Mouse (Mus musculus) stomach, postnatal 0 days (tissue): ENCODE data around the gene Plin5. TPM values are rescaled to one million over a fixed set of nuclear protein-coding genes. Genes with fewer than 3 reads are reported as not detected.
A peak's percentile ranks its signal among the peaks of the same experiment; 100 is the strongest.
"Not testable (repeated sequence)": the region's sequence is repeated elsewhere in the genome, so short reads cannot be mapped to it uniquely, and the experiment has no call there.

Experiments
- ATAC-seq: fragments of 200-750 bp; cut with Nextera tagmentation; 2 replicates; pipeline ENCODE4 v1.8.0; 2017; ENCODE audit not compliant: low FRiP score, low TSS enrichment
- DNase-seq: peaks from one replicate; pipeline ENCODE4 v3.0.0-alpha.2; 2016; ENCODE audit warnings: low spot score
- H3K27ac ChIP-seq: fragments of 300-500 bp; sonication (generic); replicated peaks from 2 replicates; pipeline ENCODE4 v1.5.1; 2014; ENCODE audit warnings: mild to moderate bottlenecking, control low read depth
- H3K27me3 ChIP-seq: fragments of 300-500 bp; sonication (generic); 2 replicates; pipeline ENCODE4 v1.6.1; 2014; ENCODE audit warnings: low read length; ENCODE audit not compliant: control insufficient read depth, insufficient read depth
- H3K36me3 ChIP-seq: fragments of 300-500 bp; sonication (generic); 2 replicates; pipeline ENCODE4 v1.6.1; 2014; ENCODE audit warnings: low read length, mixed read lengths; ENCODE audit not compliant: control insufficient read depth, insufficient read depth
- H3K4me1 ChIP-seq: fragments of 300-500 bp; sonication (generic); replicated peaks from 2 replicates; pipeline ENCODE4 v1.6.1; 2014; ENCODE audit warnings: antibody characterized with exemption; ENCODE audit not compliant: control insufficient read depth, insufficient read depth
- H3K4me2 ChIP-seq: fragments of 300-500 bp; sonication (generic); replicated peaks from 2 replicates; pipeline ENCODE4 v1.6.1; 2014; ENCODE audit warnings: low read depth, mild to moderate bottlenecking, control low read depth, moderate library complexity
- H3K4me3 ChIP-seq: fragments of 300-500 bp; sonication (generic); 2 replicates; pipeline ENCODE4 v1.5.1; 2014; ENCODE audit warnings: low read depth, low read length, control low read depth
- H3K9ac ChIP-seq: fragments of 300-500 bp; sonication (generic); 2 replicates; pipeline ENCODE4 v1.6.1; 2014; ENCODE audit warnings: mild to moderate bottlenecking, low read length, control low read depth, mixed read lengths
- H3K9me3 ChIP-seq: fragments of 300-500 bp; sonication (generic); 2 replicates; pipeline ENCODE4 v1.6.1; 2016; ENCODE audit warnings: low read length; ENCODE audit not compliant: control insufficient read depth
- CTCF ChIP-seq: IDR thresholded peaks from 2 replicates; pipeline ENCODE4 v1.5.1; 2016; ENCODE audit warnings: antibody characterized with exemption, low read depth, mild to moderate bottlenecking, moderate library complexity
- EP300 ChIP-seq: optimal IDR thresholded peaks from 2 replicates; pipeline ENCODE3; 2016; ENCODE audit warnings: antibody characterized with exemption
- WGBS: fragments of 180-500 bp; shearing (Covaris S2); extraction: QIAGEN DNeasy Blood & Tissue Kit; methylation state at CpG from one replicate; pipeline ENCODE4 v1.1.7; 2014; 5-methylcytosine and 5-hydroxymethylcytosine counted together
- polyA plus RNA-seq: library from polyadenylated mRNA; unstranded; fragments of >200 nt; fragmentation: Nextera tagmentation; extraction: Ambion mirVana; gene quantifications from 2 replicates; pipeline ENCODE4 v1.2.1, GENCODE M21; 2015

Plin5 gene
- polyA plus RNA-seq, 1 experiment from 2014 or later, result 0.65 TPM

- ATAC-seq (peak; percentile 26; the same call in 1 of the 2 replicates), DNase-seq (no peak)
- peaks cover 11% of the 10 kb centered on the region; the same call in 1 of the 2 replicates for H3K36me3 ChIP-seq
- peak overlapping the region; percentile 36; the same call in 1 of the 2 replicates for H3K27ac ChIP-seq
- 77% methylated on average over 1 of the region's 1 CpGs for WGBS
- no peak overlapping the region for H3K4me3 ChIP-seq
- H3K9me3 ChIP-seq, result no peaks in the 10 kb centered on the region
- H3K4me1 ChIP-seq, result no peaks in the 10 kb centered on the region
- no peaks in the 10 kb centered on the region for H3K27me3 ChIP-seq
- no peak overlapping the region for H3K4me2 ChIP-seq
- H3K9ac ChIP-seq, result no peak overlapping the region
- no peak for TF ChIP-seq CTCF
- TF ChIP-seq EP300, result no peak
Measured at GRCm38 (mm10) chr17:56092794-56093193, 24.6 kb downstream of the Plin5 start.

- no peak overlapping the region for H3K4me2 ChIP-seq
- TF ChIP-seq CTCF (no peak), EP300 (no peak)
- H3K9ac ChIP-seq, result no peak overlapping the region
- H3K27me3 ChIP-seq, result no peaks in the 10 kb centered on the region
- H3K9me3 ChIP-seq, result no peaks in the 10 kb centered on the region
- H3K27ac ChIP-seq, result peak overlapping the region; percentile 36; the same call in 1 of the 2 replicates
- H3K4me3 ChIP-seq, result no peak overlapping the region
- ATAC-seq (no peak), DNase-seq (no peak)
- H3K36me3 ChIP-seq, result peaks cover 7% of the 10 kb centered on the region; the same call in 1 of the 2 replicates
- 82% methylated on average over 1 of the region's 1 CpGs for WGBS
- no peaks in the 10 kb centered on the region for H3K4me1 ChIP-seq
Measured at GRCm38 (mm10) chr17:56092312-56092711, 25.1 kb downstream of the Plin5 start.

DNA sequence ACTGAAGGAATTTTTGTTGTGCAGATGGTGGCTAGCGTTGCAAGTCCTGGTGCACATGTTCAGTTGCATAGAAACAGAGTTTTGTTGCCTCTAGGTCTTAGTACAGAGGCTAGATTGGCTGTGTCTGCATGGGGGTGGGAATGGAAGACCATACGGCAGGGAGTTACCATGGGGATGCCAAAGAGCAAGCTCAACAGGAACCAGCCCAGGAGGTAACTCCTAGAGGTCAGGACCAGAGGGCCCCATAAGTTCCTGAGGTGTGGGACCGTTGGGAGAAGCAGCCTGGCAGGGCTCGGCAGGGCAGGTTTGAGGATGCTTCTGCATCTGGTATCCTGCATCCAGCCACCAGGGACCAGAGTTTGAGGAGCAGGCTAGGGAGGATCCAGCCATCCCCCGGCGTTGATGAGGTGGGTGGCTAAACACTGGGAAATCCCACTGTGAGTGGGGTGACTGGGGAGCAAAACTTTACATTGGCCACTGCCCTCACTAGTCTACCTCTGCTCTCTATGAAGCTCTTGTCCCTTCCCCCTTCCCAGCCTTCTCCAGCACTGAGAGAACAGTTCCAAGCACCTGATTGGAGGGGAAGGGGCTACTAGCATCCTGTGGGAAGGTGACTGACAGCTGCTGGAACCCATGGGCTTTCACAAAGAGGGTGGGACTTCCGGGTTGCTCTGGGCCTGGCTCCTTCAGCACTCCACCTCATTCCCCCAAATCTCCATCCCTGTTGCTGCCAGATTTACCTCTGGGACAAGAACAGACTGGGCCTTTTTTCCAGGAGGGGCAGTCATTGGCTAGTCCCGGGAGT is 36.4 kb downstream of the Plin5 start:
- H3K4me2 ChIP-seq, result peak overlapping the region; percentile 90
- H3K27me3 ChIP-seq, result no peaks in the 10 kb centered on the region
- peak overlapping the region; percentile 79 for H3K4me3 ChIP-seq
- peak overlapping the region; percentile 41 for H3K9ac ChIP-seq
- DNase-seq (peak; percentile 34), ATAC-seq (no peak)
- H3K9me3 ChIP-seq, result no peaks in the 10 kb centered on the region
- peaks cover 6% of the 10 kb centered on the region for H3K36me3 ChIP-seq
- peaks cover 3% of the 10 kb centered on the region; the same call in 1 of the 2 replicates for H3K4me1 ChIP-seq
- no peak overlapping the region for H3K27ac ChIP-seq
- TF ChIP-seq EP300 (no peak), CTCF (no peak)
- WGBS, result 8% methylated on average over 8 of the region's 8 CpGs

DNA sequence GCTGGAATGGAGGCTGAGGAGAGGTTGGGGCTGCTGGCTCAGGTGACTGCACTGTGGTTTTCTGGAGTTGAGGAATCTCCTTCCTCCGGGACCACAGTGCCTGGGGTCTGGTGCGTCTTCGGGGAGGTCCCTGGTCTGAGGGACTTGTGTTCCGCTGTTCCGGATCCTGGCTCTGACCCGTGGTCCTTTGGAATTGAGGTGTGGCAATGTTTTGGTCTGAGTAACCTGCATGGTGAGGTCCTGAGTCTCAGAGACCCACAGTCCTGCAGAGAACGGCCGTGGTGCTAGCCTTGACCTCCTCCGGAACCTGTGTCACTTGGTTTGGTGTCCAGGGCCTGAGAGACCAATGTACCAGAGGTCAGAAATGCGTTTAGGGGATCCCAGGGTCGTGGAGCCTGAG is 37.5 kb downstream of the Plin5 start:
- ATAC-seq (no peak; the same call in 1 of the 2 replicates), DNase-seq (no peak)
- peak overlapping the region; percentile 81; the same call in 1 of the 2 replicates for H3K27ac ChIP-seq
- H3K4me3 ChIP-seq, result peak overlapping the region; percentile 79
- no peaks in the 10 kb centered on the region for H3K9me3 ChIP-seq
- H3K4me1 ChIP-seq, result peaks cover 6% of the 10 kb centered on the region; the same call in 1 of the 2 replicates
- H3K9ac ChIP-seq, result peak overlapping the region; percentile 89
- TF ChIP-seq EP300 (no peak), CTCF (no peak)
- peak overlapping the region; percentile 90 for H3K4me2 ChIP-seq
- H3K27me3 ChIP-seq, result no peaks in the 10 kb centered on the region
- WGBS, result 1% methylated on average over 11 of the region's 11 CpGs
- peaks cover 6% of the 10 kb centered on the region for H3K36me3 ChIP-seq

DNA sequence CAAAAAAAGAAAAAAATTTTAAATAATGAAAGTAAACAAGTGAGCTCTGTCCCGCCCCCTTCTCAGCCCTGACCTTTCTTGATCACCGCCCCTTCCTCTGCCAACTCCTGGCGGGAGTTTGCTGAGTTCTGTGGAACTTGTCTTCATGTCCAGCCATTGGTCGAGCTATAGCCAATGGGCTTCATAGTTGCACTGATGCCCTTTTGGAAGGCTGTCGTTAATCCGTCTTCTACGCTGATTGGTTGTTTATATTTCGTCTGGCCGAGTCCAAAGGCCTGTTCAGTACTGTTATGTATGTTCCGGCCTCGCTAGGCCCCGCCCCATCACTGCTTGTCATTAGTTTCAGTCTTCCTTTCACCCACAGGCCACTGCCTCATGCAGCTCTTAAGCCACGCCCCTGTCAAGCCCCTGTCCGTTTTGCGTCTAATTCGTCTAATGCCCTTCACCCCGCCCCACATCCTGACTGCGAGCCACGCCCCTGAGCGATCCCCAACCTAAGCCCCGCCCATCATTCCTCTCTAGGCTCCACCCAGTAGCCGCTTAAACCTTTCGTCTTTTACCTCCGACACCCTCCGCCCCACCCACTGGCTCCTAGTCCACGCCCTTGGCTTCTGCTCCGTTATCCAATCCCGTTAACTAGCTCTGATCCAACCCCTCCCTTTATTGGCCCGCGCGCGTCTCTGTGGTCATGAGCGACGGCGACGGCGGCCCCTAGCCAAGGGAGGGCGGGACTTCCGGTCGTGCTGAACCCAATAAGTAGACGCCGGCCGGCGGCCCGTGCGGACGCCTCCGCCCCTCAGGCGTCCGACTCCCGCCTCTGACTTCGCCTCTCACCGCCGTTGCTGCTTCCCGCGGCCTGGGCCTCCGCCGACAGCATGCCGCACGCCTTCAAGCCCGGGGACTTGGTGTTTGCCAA is 38.3 kb downstream of the Plin5 start, which contains the start of gene Hdgfl2:
Gene Hdgfl2, plus strand, starts transcription at position 755 of the 916 bp plus-strand sequence.
- H3K36me3 ChIP-seq, result peaks cover 6% of the 10 kb centered on the region
- H3K9me3 ChIP-seq, result no peaks in the 10 kb centered on the region
- no peak for TF ChIP-seq EP300
- no peak for TF ChIP-seq CTCF
- DNase-seq (peak; percentile 100), ATAC-seq (peak; percentile 95)
- no peaks in the 10 kb centered on the region for H3K27me3 ChIP-seq
- peak within 1 kb of the TSS; percentile 90 for H3K4me2 ChIP-seq
- peak within 1 kb of the TSS; percentile 79 for H3K4me3 ChIP-seq
- H3K9ac ChIP-seq, result peak within 1 kb of the TSS; percentile 89
- peak within 1 kb of the TSS; percentile 81; the same call in 1 of the 2 replicates for H3K27ac ChIP-seq
- under 1% methylated on average over 61 of the region's 61 CpGs for WGBS
- peaks cover 8% of the 10 kb centered on the region for H3K4me1 ChIP-seq

- H3K4me3 ChIP-seq, result peak overlapping the region; percentile 18; the same call in 1 of the 2 replicates
- WGBS, result 64% methylated on average over 9 of the region's 9 CpGs
- peaks cover 11% of the 10 kb centered on the region for H3K4me1 ChIP-seq
- H3K9ac ChIP-seq, H3K9me3 ChIP-seq, DNase-seq, ATAC-seq, H3K27me3 ChIP-seq, H3K36me3 ChIP-seq: not testable (repeated sequence)
- peak overlapping the region; percentile 56; the same call in 1 of the 2 replicates for H3K27ac ChIP-seq
- H3K4me2 ChIP-seq, result peak overlapping the region; percentile 23; the same call in 1 of the 2 replicates
Measured at GRCm38 (mm10) chr17:56078361-56078760, 39.0 kb downstream of the Plin5 start.
